Mouse (Mus musculus): ENCODE data around the gene Zfp866.

GRCm38 (mm10) chr8:69803366-69803765, 12.4 kb upstream of the Zfp866 start:
- no peak for TF ChIP-seq CTCF (IDR thresholded peaks at IDR 0.05; ENCODE audit: extremely low read depth, insufficient read length, insufficient replicate concordance, low read depth, low read length)
- no peak for TF ChIP-seq POLR2A (IDR thresholded peaks at IDR 0.05; ENCODE audit: low read depth, low read length)
